Comparison of ENCODE assay signal across 17 mouse cellular contexts in genomic region chr2:45070612-45071276, GRCm38 (mm10). TPM values are rescaled to one million over a fixed set of nuclear protein-coding genes. Genes with fewer than 3 reads are reported as not detected.
DNase-seq lines count a peak whose midpoint lies in the region; ATAC-seq and TF ChIP-seq lines count a peak whose summit lies in the region.
"Had no signal": no experiment of that assay in that cellular context is flagged by ENCODE, and none has a peak within 500 bp of the region (broad histone marks: within the 10 kb centered on the region; RNA-seq: fewer than 3 reads in every experiment).

No protein-coding gene starts in this region.

- no peaks in the 10 kb centered on the region for H3K9me3 ChIP-seq in hindbrain, embryonic 15.5 days
- no peaks in the 10 kb centered on the region for H3K9me3 ChIP-seq in hindbrain, embryonic 13.5 days
- H3K9me3 ChIP-seq in liver, embryonic 12.5 days (replicated peaks): no peaks in the 10 kb centered on the region
- no peaks in the 10 kb centered on the region for H3K9me3 ChIP-seq in liver, postnatal 0 days (ENCODE audit: low read length)
- H3K9me3 ChIP-seq: forebrain, embryonic 15.5 days; G1E; limb, embryonic 12.5 days had no signal

- no peak overlapping the region for H3K9ac ChIP-seq in hindbrain, embryonic 15.5 days
- no peak overlapping the region for H3K9ac ChIP-seq in hindbrain, embryonic 13.5 days
- H3K9ac ChIP-seq in liver, embryonic 12.5 days: no peak overlapping the region
- no peak overlapping the region for H3K9ac ChIP-seq in liver, postnatal 0 days (replicated peaks)
- H3K9ac ChIP-seq: forebrain, embryonic 15.5 days; limb, embryonic 12.5 days had no signal

- TF ChIP-seq CTCF in liver, postnatal 0 days (IDR thresholded peaks at IDR 0.05; ENCODE audit: low read depth): no peak
- TF ChIP-seq CTCF in embryonic fibroblast, embryonic 13.5 days (IDR thresholded peaks at IDR 0.05; ENCODE audit: borderline replicate concordance, insufficient read depth, low read length): no peak

- TF ChIP-seq EP300 in liver, postnatal 0 days (IDR thresholded peaks at IDR 0.05; ENCODE audit: low read depth): no peak

- no peaks in the 10 kb centered on the region for H3K36me3 ChIP-seq in hindbrain, embryonic 15.5 days
- no peaks in the 10 kb centered on the region for H3K36me3 ChIP-seq in hindbrain, embryonic 13.5 days
- H3K36me3 ChIP-seq in liver, embryonic 12.5 days: peaks cover 28% of the 10 kb centered on the region
- H3K36me3 ChIP-seq in liver, postnatal 0 days (replicated peaks; ENCODE audit: insufficient read depth, low read length): no peaks in the 10 kb centered on the region; the same call in 1 of the 2 replicates
- H3K36me3 ChIP-seq: limb, embryonic 12.5 days had no signal

- WGBS in hindbrain, embryonic 15.5 days: 59% methylated on average over 6 of the region's 6 CpGs
- 67% methylated on average over 6 of the region's 6 CpGs for WGBS in hindbrain, embryonic 13.5 days
- WGBS in liver, embryonic 12.5 days (ENCODE audit: insufficient replicate concordance): 71% methylated on average over 6 of the region's 6 CpGs
- WGBS in liver, postnatal 0 days (ENCODE audit: insufficient replicate concordance): 67% methylated on average over 6 of the region's 6 CpGs

- H3K4me1 ChIP-seq in hindbrain, embryonic 15.5 days (replicated peaks): peaks cover 13% of the 10 kb centered on the region
- H3K4me1 ChIP-seq in hindbrain, embryonic 13.5 days (replicated peaks): peaks cover 25% of the 10 kb centered on the region
- H3K4me1 ChIP-seq in liver, embryonic 12.5 days: peaks cover 56% of the 10 kb centered on the region
- peaks cover 12% of the 10 kb centered on the region for H3K4me1 ChIP-seq in liver, postnatal 0 days (ENCODE audit: insufficient read depth)
- H3K4me1 ChIP-seq in embryonic fibroblast, embryonic 13.5 days (ENCODE audit: control insufficient read depth, insufficient read depth, low read length): peaks cover 18% of the 10 kb centered on the region

- no peaks in the 10 kb centered on the region for H3K27me3 ChIP-seq in hindbrain, embryonic 15.5 days
- no peaks in the 10 kb centered on the region for H3K27me3 ChIP-seq in hindbrain, embryonic 13.5 days
- H3K27me3 ChIP-seq in liver, embryonic 12.5 days (replicated peaks): no peaks in the 10 kb centered on the region
- no peaks in the 10 kb centered on the region for H3K27me3 ChIP-seq in liver, postnatal 0 days (ENCODE audit: insufficient read depth, low read length)
- H3K27me3 ChIP-seq: forebrain, embryonic 15.5 days; limb, embryonic 12.5 days had no signal

- H3K4me2 ChIP-seq in hindbrain, embryonic 15.5 days: no peak overlapping the region
- no peak overlapping the region for H3K4me2 ChIP-seq in hindbrain, embryonic 13.5 days
- H3K4me2 ChIP-seq in liver, embryonic 12.5 days: no peak overlapping the region
- H3K4me2 ChIP-seq in liver, postnatal 0 days (ENCODE audit: low read depth, low read length): no peak overlapping the region
- H3K4me2 ChIP-seq: forebrain, embryonic 15.5 days; limb, embryonic 12.5 days had no signal

- no peak for DNase-seq in liver, postnatal 0 days
- peak; percentile 68 for DNase-seq in Muller cell, postnatal 12 days (ENCODE audit: inconsistent ontology term)
- DNase-seq: adrenal gland, adult 8-10 months; cerebellum, adult 2 months; embryo, embryonic 11 days; gastrocnemius, postnatal 10 days; heart, postnatal 4 days; midbrain, embryonic 14.5 days had no signal

- 0 out of 2 replicates have a peak overlapping the region, but pooled peaks have one; percentile 1 for H3K27ac ChIP-seq in hindbrain, embryonic 15.5 days (replicated peaks)
- H3K27ac ChIP-seq in hindbrain, embryonic 13.5 days: no peak overlapping the region
- peak overlapping the region; percentile 79; the same call in 1 of the 2 replicates for H3K27ac ChIP-seq in liver, embryonic 12.5 days
- no peak overlapping the region for H3K27ac ChIP-seq in liver, postnatal 0 days (ENCODE audit: low read depth)
- peak overlapping the region; percentile 44; the same call in 1 of the 2 replicates for H3K27ac ChIP-seq in embryonic fibroblast, embryonic 13.5 days (ENCODE audit: insufficient read depth, low read length)
- H3K27ac ChIP-seq: forebrain, embryonic 15.5 days; limb, embryonic 12.5 days had no signal

- no peak for TF ChIP-seq POLR2A in embryonic fibroblast, embryonic 13.5 days (IDR thresholded peaks at IDR 0.05; ENCODE audit: low read depth, low read length)

- ATAC-seq in hindbrain, embryonic 15.5 days (ENCODE audit: low FRiP score, low read depth): no peak
- ATAC-seq in hindbrain, embryonic 13.5 days (ENCODE audit: low FRiP score): no peak
- ATAC-seq in liver, embryonic 12.5 days: no peak
- ATAC-seq in liver, postnatal 0 days: no peak
- ATAC-seq in cerebellum, adult (ENCODE audit: insufficient number of reproducible peaks, low FRiP score, low TSS enrichment): no peak
- ATAC-seq: forebrain, embryonic 15.5 days; intestine, embryonic 16.5 days had no signal

- no peak overlapping the region for H3K4me3 ChIP-seq in hindbrain, embryonic 15.5 days
- no peak overlapping the region for H3K4me3 ChIP-seq in hindbrain, embryonic 13.5 days
- no peak overlapping the region for H3K4me3 ChIP-seq in liver, embryonic 12.5 days
- H3K4me3 ChIP-seq in liver, postnatal 0 days (ENCODE audit: low read depth, low read length): no peak overlapping the region
- H3K4me3 ChIP-seq in embryonic fibroblast, embryonic 13.5 days (ENCODE audit: insufficient read depth, low read length): no peak overlapping the region
- H3K4me3 ChIP-seq: forebrain, embryonic 15.5 days; limb, embryonic 12.5 days had no signal

RNA-seq across cellular contexts. Expression of gene Zeb2, which starts 46.5 kb away (rescaled TPM):
- 37.0 and 38.0 TPM in 2 replicates for polyA plus RNA-seq in hindbrain, embryonic 15.5 days (2015; fragmentation: Nextera tagmentation; extraction: Ambion mirVana)
- 50.4 and 57.4 TPM in 2 replicates for polyA plus RNA-seq in hindbrain, embryonic 13.5 days (2015; fragmentation: Nextera tagmentation; extraction: Ambion mirVana)
- 22.1 and 24.3 TPM in 2 replicates for polyA plus RNA-seq in liver, embryonic 12.5 days (2016; fragmentation: Nextera tagmentation; extraction: Ambion mirVana)
- polyA plus RNA-seq in liver, postnatal 0 days (2015; fragmentation: Nextera tagmentation; extraction: Ambion mirVana): 8.1 and 8.8 TPM in 2 replicates
- polyA plus RNA-seq in embryonic fibroblast, embryonic 13.5 days (2011; ENCODE audit: insufficient read length, low read depth, missing spikeins): 66.5 and 73.5 TPM in 2 replicates

Comparison
In these comparisons a context has a peak if more than half of its experiments do, and no peak if none do; other contexts are left out.
1. H3K27ac ChIP-seq: peak in hindbrain, embryonic 15.5 days (single experiment), liver, embryonic 12.5 days (single experiment) and embryonic fibroblast, embryonic 13.5 days (single experiment); none in hindbrain, embryonic 13.5 days (single experiment) and liver, postnatal 0 days (single experiment).